Mouse (Mus musculus) lung, embryonic 16.5 days (tissue): ENCODE data around the gene Ergic1. TPM values are rescaled to one million over a fixed set of nuclear protein-coding genes. Genes with fewer than 3 reads are reported as not detected.

Source experiments
- ATAC-seq: fragments of 200-750 bp; cut with Nextera tagmentation; 2 replicates; pipeline ENCODE4 v1.8.0; 2017; ENCODE audit warnings: low read depth, mild to moderate bottlenecking, moderate library complexity
- H3K27ac ChIP-seq: fragments of 300-500 bp; sonication (generic); 2 replicates; pipeline ENCODE4 v1.5.1; 2014; ENCODE audit warnings: mild to moderate bottlenecking, control low read depth, low read length
- H3K27me3 ChIP-seq: fragments of 300-500 bp; sonication (generic); 2 replicates; pipeline ENCODE4 v1.6.1; 2014; ENCODE audit warnings: low read depth, low read length, mixed read lengths; ENCODE audit not compliant: control insufficient read depth, insufficient read depth
- H3K36me3 ChIP-seq: fragments of 300-500 bp; sonication (generic); 2 replicates; pipeline ENCODE4 v1.6.1; 2014; ENCODE audit warnings: low read length; ENCODE audit not compliant: control insufficient read depth, insufficient read depth
- H3K4me1 ChIP-seq: fragments of 300-500 bp; sonication (generic); replicated peaks from 2 replicates; pipeline ENCODE4 v1.6.1; 2014; ENCODE audit warnings: low read length, mixed read lengths; ENCODE audit not compliant: control insufficient read depth, insufficient read depth
- H3K4me2 ChIP-seq: fragments of 300-500 bp; sonication (generic); 2 replicates; pipeline ENCODE4 v1.6.1; 2014; ENCODE audit warnings: low read depth, low read length, control low read depth
- H3K4me3 ChIP-seq: fragments of 300-500 bp; sonication (generic); 2 replicates; pipeline ENCODE4 v1.5.1; 2014; ENCODE audit warnings: mild to moderate bottlenecking, low read length, control low read depth
- H3K9ac ChIP-seq: fragments of 300-500 bp; sonication (generic); 2 replicates; pipeline ENCODE4 v1.6.1; 2014; ENCODE audit warnings: low read length, control low read depth
- H3K9me3 ChIP-seq: fragments of 300-500 bp; sonication (generic); 2 replicates; pipeline ENCODE4 v1.6.1; 2016; ENCODE audit warnings: low read length; ENCODE audit not compliant: control insufficient read depth
- WGBS: fragments of 180-500 bp; shearing (Covaris S2); extraction: QIAGEN DNeasy Blood & Tissue Kit; methylation state at CpG from one replicate; pipeline ENCODE4 v1.1.7; 2014; 5-methylcytosine and 5-hydroxymethylcytosine counted together
- polyA plus RNA-seq: library from polyadenylated mRNA; unstranded; fragments of >200 nt; fragmentation: Nextera tagmentation; extraction: Ambion mirVana; gene quantifications from 2 replicates; pipeline ENCODE4 v1.2.1, GENCODE M21; 2015

Ergic1 gene
- polyA plus RNA-seq = 84.3 and 94.6 TPM in 2 replicates

DNA sequence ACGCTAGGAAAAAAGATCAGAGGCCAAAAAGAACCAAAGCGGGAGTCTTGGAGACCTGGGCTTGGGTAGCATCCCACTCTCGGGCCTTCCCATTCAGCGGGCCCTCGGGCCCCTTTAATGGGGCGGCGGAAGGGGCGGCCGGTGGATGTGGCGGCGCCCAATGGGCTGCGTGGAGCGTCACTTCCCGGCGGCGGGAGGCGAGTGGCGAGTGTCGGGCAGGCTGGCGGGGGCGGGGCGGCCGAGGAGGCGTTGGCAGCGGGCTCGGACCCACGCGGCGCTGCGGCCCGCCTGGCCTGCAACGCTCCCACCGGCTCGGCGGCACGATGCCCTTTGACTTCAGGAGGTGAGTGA, at the start of gene Ergic1:
TSS of gene Ergic1 (plus strand) at position 200 of the 351 bp plus-strand sequence.
- H3K9me3 ChIP-seq = peaks cover 3% of the 10 kb centered on the region; the same call in 1 of the 2 replicates

DNA sequence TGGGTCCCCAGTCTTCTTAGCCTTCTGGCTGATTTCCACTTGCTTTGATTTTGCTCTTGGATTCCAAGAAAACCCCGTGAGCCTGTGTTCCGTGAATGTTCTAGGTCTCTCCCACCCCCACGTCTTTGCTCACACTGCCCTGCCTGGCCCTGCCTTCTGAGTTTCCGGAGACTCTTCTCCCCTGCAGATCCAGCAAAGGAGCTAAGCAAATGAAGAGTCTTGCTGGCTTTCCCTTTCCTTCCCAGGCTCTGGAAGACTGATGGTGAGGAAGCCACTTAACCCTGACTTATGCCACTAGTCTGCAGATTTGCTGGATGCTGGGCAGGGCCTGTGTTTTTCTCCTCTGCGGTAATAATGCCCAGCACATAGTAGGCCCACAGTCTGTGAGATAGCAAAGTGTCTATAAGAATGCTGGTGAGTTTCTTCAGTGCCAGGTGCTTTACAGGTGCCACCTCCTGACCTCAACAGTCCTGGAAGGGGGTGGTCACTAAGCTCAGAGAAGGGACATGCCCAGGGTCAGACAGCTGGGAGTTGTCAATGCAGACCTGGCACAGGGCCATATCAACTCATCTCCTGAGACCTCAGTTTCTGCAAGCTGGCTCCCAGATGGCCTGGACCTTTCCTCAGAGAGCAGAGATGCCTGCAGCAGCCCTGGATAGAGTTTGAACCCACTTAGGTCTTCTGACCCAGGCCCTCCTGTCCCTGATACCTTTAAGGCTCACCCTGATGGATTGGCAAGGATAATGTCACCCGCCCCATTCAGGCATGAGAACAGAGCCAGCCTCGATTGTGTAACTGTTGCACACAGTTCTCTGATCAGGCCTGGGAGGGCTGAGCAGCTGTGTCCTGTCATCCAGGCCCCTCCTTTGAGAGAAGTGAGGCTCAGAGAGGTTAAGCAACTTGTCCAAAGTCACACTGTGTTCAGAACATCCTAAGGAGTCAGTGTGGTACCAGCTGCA, 49.2 kb upstream of the Ergic1 start:
- H3K9ac ChIP-seq = peak overlapping the region; percentile 20
- H3K9me3 ChIP-seq = no peaks in the 10 kb centered on the region
- H3K4me3 ChIP-seq = no peak overlapping the region
- peak overlapping the region; percentile 23 for H3K27ac ChIP-seq
- peaks cover 39% of the 10 kb centered on the region for H3K4me1 ChIP-seq
- ATAC-seq = peak; percentile 31
- WGBS = 48% methylated on average over 7 of the region's 7 CpGs
- H3K36me3 ChIP-seq = no peaks in the 10 kb centered on the region
- no peak overlapping the region for H3K4me2 ChIP-seq
- H3K27me3 ChIP-seq = no peaks in the 10 kb centered on the region

More for the DNA sequence above, at the start of gene Ergic1:
- H3K36me3 ChIP-seq = peaks cover 4% of the 10 kb centered on the region; the same call in 1 of the 2 replicates
- H3K9ac ChIP-seq = peak within 1 kb of the TSS; percentile 76
- peak; percentile 98 for ATAC-seq
- H3K4me1 ChIP-seq = peaks cover 18% of the 10 kb centered on the region
- under 1% methylated on average over 21 of the region's 36 CpGs for WGBS
- H3K4me3 ChIP-seq = peak within 1 kb of the TSS; percentile 80
- H3K27me3 ChIP-seq = no peaks in the 10 kb centered on the region
- H3K27ac ChIP-seq = peak within 1 kb of the TSS; percentile 77
- H3K4me2 ChIP-seq = peak within 1 kb of the TSS; percentile 85

DNA sequence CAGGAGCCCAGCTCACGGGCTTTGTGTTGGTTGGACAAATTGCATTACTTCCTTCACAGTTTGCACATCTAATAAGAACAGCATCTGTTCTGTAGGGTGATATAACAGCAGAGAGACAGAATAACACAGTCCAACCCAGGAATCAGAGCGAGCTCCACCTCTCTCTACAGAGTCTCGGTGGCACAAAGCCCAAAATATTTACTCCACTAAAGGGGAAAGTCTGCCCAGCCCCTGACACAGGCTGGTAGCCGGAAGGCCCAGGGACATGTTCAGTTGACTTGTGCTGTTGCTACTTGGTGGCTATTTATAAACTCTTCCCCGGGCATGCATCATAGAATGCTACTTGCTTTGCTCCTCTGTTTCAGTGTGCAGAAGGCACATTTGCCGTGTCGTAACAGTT, 48.3 kb upstream of the Ergic1 start:
- H3K9me3 ChIP-seq = no peaks in the 10 kb centered on the region
- WGBS = 44% methylated on average over 7 of the region's 7 CpGs
- no peak for ATAC-seq
- peak overlapping the region; percentile 23; the same call in 1 of the 2 replicates for H3K27ac ChIP-seq
- H3K4me2 ChIP-seq = no peak overlapping the region
- no peak overlapping the region for H3K4me3 ChIP-seq
- no peaks in the 10 kb centered on the region for H3K36me3 ChIP-seq
- H3K9ac ChIP-seq = no peak overlapping the region
- H3K4me1 ChIP-seq = peaks cover 39% of the 10 kb centered on the region
- no peaks in the 10 kb centered on the region for H3K27me3 ChIP-seq

DNA sequence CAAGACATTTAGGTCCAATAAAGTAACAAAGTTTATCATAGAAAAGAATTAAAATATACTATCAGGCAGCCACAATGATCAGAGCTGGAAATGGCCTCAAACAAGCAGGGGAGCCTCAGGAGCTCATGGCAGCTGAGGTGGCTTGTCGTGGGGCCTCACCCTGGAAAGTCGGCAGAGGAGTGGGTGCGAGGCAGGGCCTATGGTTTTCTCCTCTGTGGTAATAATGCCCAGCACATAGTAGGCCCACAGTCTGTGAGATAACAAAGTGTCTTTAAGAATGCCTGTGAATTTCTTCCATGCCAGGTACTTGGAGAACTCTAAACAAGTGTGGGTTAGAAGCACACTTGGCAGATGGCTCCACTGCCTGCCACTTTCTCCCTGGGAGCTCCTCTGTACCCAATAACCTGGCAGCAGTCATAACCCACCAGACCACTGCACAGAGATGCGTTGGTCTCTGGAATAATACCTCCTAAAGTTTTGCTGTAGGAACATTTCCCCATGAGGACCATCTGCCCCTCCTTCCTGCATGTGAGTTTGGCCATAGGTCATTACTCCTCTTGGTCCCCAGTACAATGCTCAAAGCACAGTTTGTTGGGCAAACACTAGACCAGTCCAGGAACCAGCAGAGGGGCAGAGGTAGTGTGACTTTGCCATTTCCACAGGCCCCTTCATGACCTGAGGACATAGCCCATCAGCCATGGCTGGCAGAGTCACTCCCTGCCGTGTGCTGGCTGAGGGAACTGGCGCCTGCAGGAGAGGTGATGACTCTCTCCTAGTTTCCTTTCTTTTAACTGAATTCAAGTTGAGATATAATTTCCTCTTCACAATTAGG, 47.6 kb upstream of the Ergic1 start:
- Histone ChIP-seq H3K27ac (peak overlapping the region; percentile 23; the same call in 1 of the 2 replicates), H3K9me3 (no peaks in the 10 kb centered on the region), H3K4me3 (no peak overlapping the region), H3K27me3 (no peaks in the 10 kb centered on the region), H3K9ac (no peak overlapping the region), H3K36me3 (no peaks in the 10 kb centered on the region), H3K4me1 (peaks cover 39% of the 10 kb centered on the region), H3K4me2 (no peak overlapping the region)
- 84% methylated on average over 6 of the region's 6 CpGs for WGBS
- ATAC-seq = no peak

DNA sequence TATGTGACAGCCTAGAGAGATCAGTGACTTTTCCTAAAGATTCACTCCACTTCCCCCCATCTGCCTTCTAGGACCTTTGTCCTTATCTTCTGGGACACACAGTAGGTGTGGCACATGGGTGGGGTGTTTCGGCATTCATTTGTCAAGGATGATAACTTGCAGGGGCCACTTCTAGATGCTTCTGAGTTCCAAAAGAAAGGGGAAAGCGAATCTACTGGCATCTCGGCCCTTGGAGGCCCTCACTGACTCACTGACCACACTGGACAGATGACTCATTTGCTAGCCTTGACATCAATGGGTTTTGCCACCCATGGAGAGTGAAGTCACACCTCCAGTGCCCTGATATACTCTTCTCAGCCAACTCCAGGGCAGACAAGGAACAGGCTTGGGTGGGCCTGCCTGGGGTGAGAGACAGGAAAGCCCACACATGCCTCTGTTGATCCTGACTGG, 46.7 kb upstream of the Ergic1 start:
- no peak overlapping the region for H3K4me2 ChIP-seq
- H3K27ac ChIP-seq = no peak overlapping the region
- H3K9ac ChIP-seq = no peak overlapping the region
- no peak overlapping the region for H3K4me3 ChIP-seq
- no peaks in the 10 kb centered on the region for H3K9me3 ChIP-seq
- no peaks in the 10 kb centered on the region for H3K36me3 ChIP-seq
- peaks cover 32% of the 10 kb centered on the region for H3K4me1 ChIP-seq
- H3K27me3 ChIP-seq = no peaks in the 10 kb centered on the region
- WGBS = 80% methylated on average over 3 of the region's 3 CpGs
- no peak for ATAC-seq

DNA sequence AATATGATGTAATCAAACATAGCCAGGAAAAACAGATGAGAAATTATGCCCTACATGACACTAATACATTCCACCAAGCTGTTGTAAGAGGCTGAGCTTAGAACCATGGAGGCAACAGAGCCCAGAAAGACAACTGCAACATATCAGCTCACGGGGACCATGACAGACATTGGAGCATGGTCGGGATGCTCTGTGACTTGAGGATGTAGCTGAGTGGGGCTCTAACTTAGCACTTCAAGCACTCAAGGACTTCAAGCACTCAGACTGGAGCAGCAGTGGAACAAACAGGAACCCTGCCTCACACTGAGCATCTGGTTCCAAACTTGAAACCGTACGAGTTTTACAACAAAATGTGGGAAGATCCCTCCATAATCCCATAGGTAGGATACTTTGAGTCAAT, 45.6 kb upstream of the Ergic1 start:
- WGBS = 58% methylated on average over 4 of the region's 4 CpGs
- peaks cover 24% of the 10 kb centered on the region for H3K4me1 ChIP-seq

DNA sequence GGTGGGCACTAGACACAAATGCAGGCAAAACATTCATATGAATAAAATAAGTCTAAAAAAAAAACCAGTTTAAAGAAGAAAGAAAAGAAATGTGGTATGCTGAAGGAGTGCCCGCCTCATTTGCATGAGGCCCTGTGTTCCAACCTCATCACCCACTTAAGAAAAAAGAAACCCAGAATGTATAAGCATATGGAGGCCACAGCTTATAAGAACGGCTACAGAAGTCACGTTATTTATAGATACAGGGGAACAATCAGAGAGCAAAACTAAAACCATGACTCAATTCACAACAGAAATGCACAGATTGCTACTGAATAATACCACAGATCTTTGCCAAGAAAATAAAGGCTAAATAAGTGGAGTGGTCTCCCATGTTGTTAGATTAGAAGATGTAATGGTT, 43.0 kb upstream of the Ergic1 start:
- H3K27ac ChIP-seq = no peak overlapping the region
- H3K4me3 ChIP-seq = no peak overlapping the region
- ATAC-seq = no peak
- 75% methylated on average over 3 of the region's 3 CpGs for WGBS
- H3K27me3 ChIP-seq = no peaks in the 10 kb centered on the region
- 0 out of 2 replicates have a peak, but pooled peaks cover 2% of the 10 kb centered on the region for H3K4me1 ChIP-seq
- no peaks in the 10 kb centered on the region for H3K36me3 ChIP-seq
- H3K9me3 ChIP-seq = no peaks in the 10 kb centered on the region
- no peak overlapping the region for H3K4me2 ChIP-seq
- H3K9ac ChIP-seq = no peak overlapping the region

More for the DNA sequence above, 45.6 kb upstream of the Ergic1 start:
- Histone ChIP-seq H3K36me3 (no peaks in the 10 kb centered on the region), H3K9ac (no peak overlapping the region), H3K9me3 (no peaks in the 10 kb centered on the region), H3K4me3 (no peak overlapping the region), H3K27ac (no peak overlapping the region), H3K4me2 (no peak overlapping the region), H3K27me3 (no peaks in the 10 kb centered on the region)
- no peak for ATAC-seq

DNA sequence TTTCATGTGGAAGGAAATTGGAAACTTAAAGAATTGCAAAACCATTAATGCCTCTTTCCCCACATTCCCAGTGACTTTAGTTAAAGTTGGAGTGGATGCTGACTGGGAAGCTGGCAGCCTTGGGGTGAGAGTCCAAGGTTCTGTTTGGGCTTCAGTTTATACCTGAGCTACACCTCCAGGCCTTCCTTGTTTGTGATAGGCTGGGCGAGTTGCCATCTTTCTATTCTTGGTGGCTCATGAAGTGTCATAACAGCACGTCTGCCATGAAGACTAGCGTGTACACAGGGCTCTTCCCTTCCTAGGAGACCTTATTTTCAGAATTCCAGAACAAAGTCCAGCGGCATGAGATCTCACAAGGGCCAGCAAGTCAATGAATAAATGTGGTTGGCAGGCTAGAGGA, 38.6 kb upstream of the Ergic1 start:
- Histone ChIP-seq H3K27me3 (no peaks in the 10 kb centered on the region), H3K4me3 (no peak overlapping the region), H3K36me3 (no peaks in the 10 kb centered on the region), H3K4me1 (no peaks in the 10 kb centered on the region), H3K27ac (no peak overlapping the region), H3K4me2 (no peak overlapping the region), H3K9ac (no peak overlapping the region), H3K9me3 (no peaks in the 10 kb centered on the region)
- WGBS = 51% methylated on average over 4 of the region's 4 CpGs
- no peak for ATAC-seq

DNA sequence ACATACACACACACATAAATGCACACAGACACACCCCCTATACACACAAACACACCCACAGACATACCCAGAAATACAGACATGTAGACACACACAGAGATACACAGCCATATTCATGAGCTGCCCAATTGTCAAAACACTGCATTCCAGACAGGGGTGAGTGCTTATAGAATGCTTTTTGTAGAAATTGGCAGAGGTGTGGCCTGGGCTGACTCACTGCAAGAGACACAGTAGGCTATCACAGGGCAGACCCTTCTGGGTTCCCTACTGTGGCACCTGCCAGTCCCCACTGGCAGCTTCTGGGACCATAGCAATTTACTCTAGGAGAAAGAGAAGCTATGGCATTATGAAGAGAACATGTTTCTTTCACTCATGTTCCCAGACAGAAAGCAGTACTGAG, 37.0 kb upstream of the Ergic1 start:
- no peaks in the 10 kb centered on the region for H3K27me3 ChIP-seq
- no peak overlapping the region for H3K4me3 ChIP-seq
- ATAC-seq = no peak

More for the DNA sequence above, 37.0 kb upstream of the Ergic1 start:
- H3K4me2 ChIP-seq = no peak overlapping the region
- H3K36me3 ChIP-seq = no peaks in the 10 kb centered on the region
- H3K27ac ChIP-seq = no peak overlapping the region
- H3K9ac ChIP-seq = no peak overlapping the region
- no peaks in the 10 kb centered on the region for H3K9me3 ChIP-seq
- no peaks in the 10 kb centered on the region for H3K4me1 ChIP-seq
